Mouse (Mus musculus) layer of hippocampus, adult 8-10 months (tissue): ENCODE data around the gene Camk2b. TPM values are rescaled to one million over a fixed set of nuclear protein-coding genes. Genes with fewer than 3 reads are reported as not detected.
"Not testable (repeated sequence)": the region's sequence is repeated elsewhere in the genome, so short reads cannot be mapped to it uniquely, and the experiment has no call there.

Experiments
- DNase-seq, 2 experiments: peaks; one replicate each; pipeline ENCODE4 v3.0.0; 2022; ENCODE audit warnings: low spot score in 2 of 2
- total RNA-seq, 4 experiments: library from RNA; stranded (reverse); gene quantifications; 2 replicates each; pipeline ENCODE4 v1.2.4; 2022

The Camk2b gene
- total RNA-seq, 4 experiments from 2014 or later, result 958 to 1,016 (median 997) TPM

- DNase-seq, result no peak
These were observed 117.5 kb downstream of the Camk2b start for GRCm38 (mm10) chr11:5948546-5949250.

GRCm38 (mm10) chr11:5947796-5948195 is 118.4 kb downstream of the Camk2b start:
- no peak for DNase-seq

GRCm38 (mm10) chr11:5945096-5945495 is 121.1 kb downstream of the Camk2b start:
- no peak for DNase-seq

- DNase-seq, result no peak
These were observed 123.2 kb downstream of the Camk2b start for GRCm38 (mm10) chr11:5942966-5943365.

GRCm38 (mm10) chr11:5934531-5934930 is 131.6 kb downstream of the Camk2b start:
- not testable (repeated sequence) for DNase-seq

- not testable (repeated sequence) for DNase-seq
These were observed 134.2 kb downstream of the Camk2b start for GRCm38 (mm10) chr11:5931947-5932346.

- no peak for DNase-seq
These were observed 135.6 kb downstream of the Camk2b start for GRCm38 (mm10) chr11:5930578-5930977.

GRCm38 (mm10) chr11:5926696-5927220 is 139.4 kb downstream of the Camk2b start:
- no peak for DNase-seq

GRCm38 (mm10) chr11:5924699-5925098 is 141.5 kb downstream of the Camk2b start:
- DNase-seq, result no peak

GRCm38 (mm10) chr11:5920323-5920960 is 145.7 kb downstream of the Camk2b start:
- no peak for DNase-seq

Other genes starting within 250 kb of the Camk2b start
- gene Polm, start 228.3 kb downstream of the Camk2b start, total RNA-seq, result 10 to 100 TPM in 3 of 4 experiments, 1 to 10 TPM in 1; 9.2 to 17.6 (median 14.7) TPM
- 10 to 100 TPM; 12.3 to 25.9 (median 19.4) TPM for gene Aebp1, start 204.4 kb downstream of the Camk2b start, total RNA-seq
- 10 to 100 TPM; 22.9 to 30.8 (median 25.1) TPM for gene Pold2, start 188.1 kb downstream of the Camk2b start, total RNA-seq
- gene Myl7, start 167.6 kb downstream of the Camk2b start, total RNA-seq, result not detected
- 1 to 10 TPM; 2.6 to 3.7 (median 3.5) TPM for gene Gck, start 116.3 kb downstream of the Camk2b start, total RNA-seq
- gene Ykt6, start 110.7 kb downstream of the Camk2b start, total RNA-seq, result 10 to 100 TPM; 69.3 to 77.7 (median 72.5) TPM
- under 1 TPM; 0.27 to 0.39 (median 0.29) TPM for gene A730071L15Rik, start 133.7 kb upstream of the Camk2b start, total RNA-seq
- 100 to 1,000 TPM; 124 to 133 (median 129) TPM for gene Nudcd3, start 134.1 kb upstream of the Camk2b start, total RNA-seq
- under 1 TPM; 0.11 to 0.68 (median 0.48) TPM for gene Npc1l1, start 163.8 kb upstream of the Camk2b start, total RNA-seq
- 10 to 100 TPM; 45.9 to 52.9 (median 47.5) TPM for gene Ddx56, start 201.4 kb upstream of the Camk2b start, total RNA-seq
- 100 to 1,000 TPM in 2 of 4 experiments, 10 to 100 TPM in 2; 96.3 to 107 (median 101) TPM for gene Tmed4, start 208.5 kb upstream of the Camk2b start, total RNA-seq
- gene Ogdh, start 225.3 kb upstream of the Camk2b start, total RNA-seq, result 100 to 1,000 TPM; 218 to 238 (median 227) TPM